Mouse (Mus musculus) lung, embryonic 16.5 days (tissue): Measurements from ENCODE around the gene Plbd1. TPM values are rescaled to one million over a fixed set of nuclear protein-coding genes. Genes with fewer than 3 reads are reported as not detected.

Source experiments
- ATAC-seq: fragments of 200-750 bp; cut with Nextera tagmentation; 2 replicates; pipeline ENCODE4 v1.8.0; 2017; ENCODE audit warnings: low read depth, mild to moderate bottlenecking, moderate library complexity
- H3K27ac ChIP-seq: fragments of 300-500 bp; sonication (generic); 2 replicates; pipeline ENCODE4 v1.5.1; 2014; ENCODE audit warnings: mild to moderate bottlenecking, control low read depth, low read length
- H3K27me3 ChIP-seq: fragments of 300-500 bp; sonication (generic); 2 replicates; pipeline ENCODE4 v1.6.1; 2014; ENCODE audit warnings: low read depth, low read length, mixed read lengths; ENCODE audit not compliant: control insufficient read depth, insufficient read depth
- H3K36me3 ChIP-seq: fragments of 300-500 bp; sonication (generic); 2 replicates; pipeline ENCODE4 v1.6.1; 2014; ENCODE audit warnings: low read length; ENCODE audit not compliant: control insufficient read depth, insufficient read depth
- H3K4me1 ChIP-seq: fragments of 300-500 bp; sonication (generic); replicated peaks from 2 replicates; pipeline ENCODE4 v1.6.1; 2014; ENCODE audit warnings: low read length, mixed read lengths; ENCODE audit not compliant: control insufficient read depth, insufficient read depth
- H3K4me2 ChIP-seq: fragments of 300-500 bp; sonication (generic); 2 replicates; pipeline ENCODE4 v1.6.1; 2014; ENCODE audit warnings: low read depth, low read length, control low read depth
- H3K4me3 ChIP-seq: fragments of 300-500 bp; sonication (generic); 2 replicates; pipeline ENCODE4 v1.5.1; 2014; ENCODE audit warnings: mild to moderate bottlenecking, low read length, control low read depth
- H3K9ac ChIP-seq: fragments of 300-500 bp; sonication (generic); 2 replicates; pipeline ENCODE4 v1.6.1; 2014; ENCODE audit warnings: low read length, control low read depth
- H3K9me3 ChIP-seq: fragments of 300-500 bp; sonication (generic); 2 replicates; pipeline ENCODE4 v1.6.1; 2016; ENCODE audit warnings: low read length; ENCODE audit not compliant: control insufficient read depth
- WGBS: fragments of 180-500 bp; shearing (Covaris S2); extraction: QIAGEN DNeasy Blood & Tissue Kit; methylation state at CpG from one replicate; pipeline ENCODE4 v1.1.7; 2014; 5-methylcytosine and 5-hydroxymethylcytosine counted together
- polyA plus RNA-seq: library from polyadenylated mRNA; unstranded; fragments of >200 nt; fragmentation: Nextera tagmentation; extraction: Ambion mirVana; gene quantifications from 2 replicates; pipeline ENCODE4 v1.2.1, GENCODE M21; 2015

Gene Plbd1
- polyA plus RNA-seq, 1 experiment from 2014 or later = 5.8 TPM

DNA sequence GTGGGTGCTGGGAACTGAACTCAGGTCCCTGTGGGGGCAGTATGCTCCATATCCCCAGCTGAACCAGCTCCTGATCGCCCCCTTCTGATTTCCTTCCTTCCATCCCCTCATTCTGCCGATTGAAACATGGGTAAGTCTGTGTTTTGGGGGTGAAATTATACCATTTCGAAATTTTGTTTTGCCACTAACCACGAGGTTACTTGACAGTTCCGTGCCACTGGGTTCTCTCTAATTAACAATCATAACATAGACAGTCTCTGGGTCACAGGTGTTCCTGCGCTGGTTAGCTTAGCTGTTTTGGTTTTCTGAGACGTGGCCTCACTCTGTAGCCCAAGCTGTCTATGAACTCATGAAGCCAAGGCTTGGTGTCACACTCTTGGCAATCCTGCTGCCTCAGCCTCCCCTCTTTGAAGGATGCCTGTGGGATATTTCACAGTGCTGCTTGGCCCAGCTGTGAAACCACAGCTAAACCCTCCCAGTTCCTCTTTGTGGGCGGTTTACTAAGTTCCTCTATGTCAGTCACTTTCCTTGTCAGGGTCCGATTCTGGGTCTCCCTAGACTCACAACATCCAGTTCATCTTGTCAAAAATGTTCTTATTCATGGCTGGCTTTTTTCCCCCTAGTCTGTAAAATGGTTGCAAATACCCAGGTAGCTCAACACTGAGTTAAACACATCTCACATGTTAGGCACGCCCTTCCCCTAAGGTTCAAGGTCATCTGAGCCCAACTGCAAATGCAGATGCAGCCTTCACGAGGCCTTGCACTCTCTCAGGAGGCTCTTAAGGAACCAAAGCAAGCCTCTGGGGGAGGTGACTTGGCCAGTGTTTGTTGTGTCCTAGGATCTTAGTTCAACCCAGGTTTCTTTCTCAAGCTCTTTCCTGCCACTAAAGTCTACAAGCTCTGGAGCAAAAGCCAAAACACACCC, 21.9 kb upstream of the Plbd1 start:
- no peak for ATAC-seq

DNA sequence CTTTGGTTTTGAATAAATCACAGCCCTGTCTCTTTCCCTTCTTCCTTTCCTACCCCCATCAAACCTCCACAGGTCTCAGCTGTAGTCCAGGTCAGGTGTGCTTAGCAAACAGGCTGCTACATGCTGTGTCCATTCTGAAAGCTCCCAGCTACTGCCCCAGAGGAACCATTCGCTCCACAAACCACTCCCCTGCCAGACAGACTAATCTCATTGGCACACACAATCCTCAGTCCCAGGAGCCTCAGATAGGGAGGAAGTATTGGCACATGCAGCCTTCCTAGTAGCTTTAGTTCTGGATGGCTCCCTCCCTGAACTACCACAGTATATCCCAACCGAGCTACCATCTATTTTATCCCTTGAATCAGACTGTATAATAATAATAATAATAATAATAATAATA, 17.7 kb upstream of the Plbd1 start:
- no peaks in the 10 kb centered on the region for H3K27me3 ChIP-seq
- H3K36me3 ChIP-seq = no peaks in the 10 kb centered on the region
- H3K4me2 ChIP-seq = no peak overlapping the region
- H3K9me3 ChIP-seq = no peaks in the 10 kb centered on the region; the same call in 1 of the 2 replicates
- no peak overlapping the region for H3K27ac ChIP-seq
- no peaks in the 10 kb centered on the region for H3K4me1 ChIP-seq
- H3K9ac ChIP-seq = no peak overlapping the region
- H3K4me3 ChIP-seq = no peak overlapping the region
- ATAC-seq = no peak
- WGBS = 34% methylated on average over 2 of the region's 2 CpGs

More for the DNA sequence above, 21.9 kb upstream of the Plbd1 start:
- H3K4me1 ChIP-seq = no peaks in the 10 kb centered on the region
- H3K4me3 ChIP-seq = no peak overlapping the region
- WGBS = 81% methylated on average over 11 of the region's 11 CpGs
- no peak overlapping the region for H3K4me2 ChIP-seq
- H3K9ac ChIP-seq = no peak overlapping the region
- H3K9me3 ChIP-seq = no peaks in the 10 kb centered on the region; the same call in 1 of the 2 replicates
- H3K27ac ChIP-seq = no peak overlapping the region
- H3K27me3 ChIP-seq = no peaks in the 10 kb centered on the region
- no peaks in the 10 kb centered on the region for H3K36me3 ChIP-seq

DNA sequence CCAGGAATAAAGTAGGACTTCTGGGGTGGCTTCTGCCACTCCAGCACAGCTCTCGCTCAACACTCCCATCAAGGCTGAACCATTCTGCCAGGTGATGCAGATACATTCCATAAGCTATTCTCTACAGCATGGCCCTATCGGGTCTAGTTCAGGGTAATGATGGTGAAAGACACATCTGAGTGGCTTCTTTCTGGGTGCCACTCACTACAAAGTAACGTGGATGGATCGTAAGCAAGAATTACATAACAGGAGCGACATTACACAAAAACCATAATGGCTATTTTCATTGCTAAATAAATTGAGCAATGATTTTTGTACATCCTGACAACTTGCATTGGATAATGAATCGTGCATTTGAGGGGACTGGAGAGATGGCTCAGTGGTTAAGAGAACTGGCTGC, 13.2 kb upstream of the Plbd1 start:
- no peak for ATAC-seq

DNA sequence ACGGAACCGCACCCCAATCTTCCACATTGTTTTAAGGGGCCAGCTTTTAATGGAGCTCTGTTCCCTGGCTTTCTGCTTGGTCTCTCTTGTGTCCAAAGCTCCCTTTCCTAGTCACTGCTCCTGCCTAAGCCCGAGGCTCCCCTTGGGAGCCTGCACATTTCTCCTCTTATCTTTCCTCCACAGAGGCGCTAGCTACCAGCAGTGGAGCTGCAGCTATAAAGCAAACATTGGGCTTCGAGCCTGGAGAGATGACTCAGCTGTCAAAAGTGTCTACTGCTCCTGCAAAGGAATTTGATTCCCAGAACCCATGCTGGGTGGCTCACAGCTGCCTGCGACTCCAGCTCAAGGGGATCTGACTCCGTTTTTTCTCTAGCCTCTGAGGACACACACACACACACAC, 10.7 kb upstream of the Plbd1 start:
- 21% methylated on average over 7 of the region's 7 CpGs for WGBS
- no peaks in the 10 kb centered on the region for H3K9me3 ChIP-seq
- no peaks in the 10 kb centered on the region for H3K27me3 ChIP-seq
- H3K27ac ChIP-seq = peak overlapping the region; percentile 60; the same call in 1 of the 2 replicates
- no peak overlapping the region; the same call in 1 of the 2 replicates for H3K4me3 ChIP-seq
- H3K9ac ChIP-seq = no peak overlapping the region
- H3K36me3 ChIP-seq = no peaks in the 10 kb centered on the region
- H3K4me1 ChIP-seq = peaks cover 5% of the 10 kb centered on the region
- ATAC-seq = peak; percentile 94
- peak overlapping the region; percentile 13; the same call in 1 of the 2 replicates for H3K4me2 ChIP-seq

More for the DNA sequence above, 13.2 kb upstream of the Plbd1 start:
- whole genome bisulfite sequencing = 89% methylated on average over 6 of the region's 6 CpGs
- no peak overlapping the region for H3K4me2 ChIP-seq
- no peak overlapping the region for H3K9ac ChIP-seq
- H3K4me1 ChIP-seq = peaks cover 5% of the 10 kb centered on the region
- no peak overlapping the region for H3K4me3 ChIP-seq
- no peak overlapping the region for H3K27ac ChIP-seq
- H3K9me3 ChIP-seq = no peaks in the 10 kb centered on the region
- H3K36me3 ChIP-seq = no peaks in the 10 kb centered on the region
- no peaks in the 10 kb centered on the region for H3K27me3 ChIP-seq

DNA sequence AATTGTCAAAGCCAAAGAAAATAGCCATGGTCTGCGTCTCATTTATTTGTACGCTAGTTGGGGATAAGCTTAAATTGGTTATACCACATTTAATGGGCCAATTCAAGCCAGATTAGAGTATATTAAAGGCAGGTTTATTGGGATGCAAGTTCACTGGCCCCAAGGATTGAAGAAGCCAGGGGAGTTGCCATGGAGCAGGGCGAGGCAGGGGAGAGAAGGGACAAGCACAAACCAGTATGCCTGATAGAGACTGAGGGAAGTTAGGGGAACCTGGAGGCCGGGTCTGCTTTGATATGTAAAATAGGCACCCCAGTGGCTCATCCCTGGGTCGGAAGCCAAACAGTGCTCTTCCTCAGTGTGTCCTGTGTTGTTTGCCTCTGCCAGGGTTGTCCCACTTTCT, 7.5 kb upstream of the Plbd1 start:
- Histone ChIP-seq H3K4me3 (no peak overlapping the region), H3K4me1 (peaks cover 5% of the 10 kb centered on the region), H3K9ac (no peak overlapping the region), H3K36me3 (no peaks in the 10 kb centered on the region), H3K27me3 (no peaks in the 10 kb centered on the region), H3K27ac (no peak overlapping the region), H3K4me2 (no peak overlapping the region), H3K9me3 (no peaks in the 10 kb centered on the region)
- WGBS = 65% methylated on average over 5 of the region's 5 CpGs
- ATAC-seq = no peak

DNA sequence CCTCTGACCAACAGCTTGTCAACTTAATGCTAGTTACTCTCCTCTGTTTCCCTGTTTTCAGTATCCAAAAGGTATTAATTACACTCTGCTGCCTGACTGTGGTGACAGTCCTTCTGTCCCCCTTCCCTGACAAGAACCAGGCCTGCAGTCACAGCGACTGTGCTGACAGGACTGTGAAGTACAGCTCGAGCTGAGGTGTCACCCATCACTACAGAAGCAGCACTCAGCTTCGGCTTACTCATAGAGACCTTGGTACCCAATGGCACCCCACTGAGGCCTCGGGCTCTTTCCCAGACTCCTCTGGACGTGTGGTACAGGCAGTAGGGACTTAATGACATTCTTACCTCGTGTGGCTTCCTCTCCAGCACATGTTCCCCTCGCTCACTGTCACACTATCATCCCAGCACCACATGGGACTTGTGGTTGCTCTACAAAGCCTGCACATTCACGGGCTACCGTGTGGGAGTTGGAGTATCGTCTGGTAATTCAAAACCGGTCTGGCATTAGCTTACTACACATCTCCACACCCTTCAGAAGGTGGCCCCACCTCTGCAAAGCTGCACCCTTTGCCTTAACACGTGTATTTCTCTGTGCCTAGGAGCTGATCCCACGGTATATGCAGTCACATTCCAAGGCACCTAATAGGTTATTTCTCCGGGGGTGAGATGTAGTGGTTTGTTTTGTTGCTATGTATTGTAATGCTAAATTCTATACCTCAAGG, 6.7 kb upstream of the Plbd1 start:
- Histone ChIP-seq H3K4me2 (no peak overlapping the region), H3K27ac (no peak overlapping the region), H3K4me1 (peaks cover 5% of the 10 kb centered on the region), H3K9me3 (no peaks in the 10 kb centered on the region), H3K9ac (no peak overlapping the region), H3K4me3 (no peak overlapping the region), H3K36me3 (no peaks in the 10 kb centered on the region), H3K27me3 (no peaks in the 10 kb centered on the region)
- no peak for ATAC-seq
- 42% methylated on average over 14 of the region's 14 CpGs for whole genome bisulfite sequencing

DNA sequence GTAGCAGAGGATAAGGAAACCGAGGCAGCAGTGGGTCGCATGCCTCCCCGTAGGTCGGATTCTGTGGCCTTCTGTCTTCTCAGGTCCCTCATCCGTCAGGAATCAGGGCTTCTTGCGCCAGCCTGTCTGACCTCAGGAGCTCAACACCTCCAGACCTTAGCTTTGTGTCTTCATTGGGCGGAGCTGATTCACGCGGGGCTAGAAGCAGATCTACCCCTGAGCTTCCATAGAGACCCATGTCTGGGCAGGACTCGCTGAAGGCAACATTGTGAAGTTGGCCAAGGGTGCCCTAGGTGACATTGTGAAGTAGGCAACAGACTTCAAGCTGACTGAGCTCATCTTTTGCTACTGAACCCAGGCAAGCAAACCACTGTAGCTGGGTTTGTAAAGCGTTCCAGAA, 335 bp upstream of the Plbd1 start:
- no peaks in the 10 kb centered on the region for H3K36me3 ChIP-seq
- ATAC-seq = no peak; the same call in 1 of the 2 replicates
- peak overlapping the region; percentile 76 for H3K4me2 ChIP-seq
- H3K4me3 ChIP-seq = peak overlapping the region; percentile 45; the same call in 1 of the 2 replicates
- peaks cover 14% of the 10 kb centered on the region for H3K4me1 ChIP-seq
- H3K27ac ChIP-seq = no peak overlapping the region
- 36% methylated on average over 11 of the region's 11 CpGs for WGBS
- H3K9me3 ChIP-seq = no peaks in the 10 kb centered on the region
- peak overlapping the region; percentile 55 for H3K9ac ChIP-seq
- peaks cover 19% of the 10 kb centered on the region for H3K27me3 ChIP-seq

DNA sequence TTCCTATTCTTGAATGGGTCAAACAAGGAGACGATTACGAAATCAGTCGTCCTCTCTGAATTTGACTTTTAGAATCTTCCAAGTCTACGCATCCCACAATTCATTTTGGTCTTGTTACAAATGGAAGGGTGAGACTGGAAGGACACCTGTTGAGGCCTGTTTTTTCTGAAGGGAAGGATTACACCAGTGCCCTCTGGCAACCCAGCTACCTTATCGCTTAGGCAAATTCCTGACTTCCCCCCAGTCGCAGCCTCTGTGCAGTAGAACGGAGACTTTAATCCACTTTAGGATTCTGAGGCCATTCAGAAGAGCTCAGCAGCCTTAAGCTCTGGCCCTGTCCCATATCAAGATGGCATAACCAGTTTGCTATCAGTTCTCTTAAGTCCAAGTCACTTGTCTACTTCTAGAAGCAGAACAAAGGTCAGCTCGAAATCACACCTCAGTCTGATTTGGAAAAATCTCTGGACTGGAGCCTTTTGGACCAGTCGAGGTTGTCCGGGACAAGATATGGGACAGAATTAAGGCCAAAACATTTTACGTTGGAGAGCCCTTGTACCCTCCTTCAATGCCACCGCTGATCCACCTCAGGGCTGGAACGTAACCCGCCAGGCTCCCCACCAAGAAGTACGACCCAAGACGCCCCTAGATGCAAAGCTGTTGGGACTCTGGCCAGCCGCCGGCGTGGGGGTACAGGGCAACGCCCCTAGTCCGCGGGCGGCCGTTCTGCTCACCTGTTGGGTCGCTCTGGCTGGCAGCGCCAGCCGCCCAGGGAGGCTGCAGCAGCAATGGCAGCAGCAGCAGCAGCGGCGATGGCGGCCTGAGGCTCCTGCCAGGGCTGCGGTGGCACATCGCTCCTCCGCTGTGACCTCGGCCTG, 660 bp downstream of the Plbd1 start:
- 16% methylated on average over 34 of the region's 34 CpGs for WGBS

More for the DNA sequence above, 660 bp downstream of the Plbd1 start:
- Histone ChIP-seq H3K27ac (no peak overlapping the region), H3K9me3 (no peaks in the 10 kb centered on the region), H3K27me3 (peaks cover 19% of the 10 kb centered on the region), H3K4me2 (peak overlapping the region; percentile 76), H3K4me1 (peaks cover 14% of the 10 kb centered on the region), H3K36me3 (no peaks in the 10 kb centered on the region), H3K9ac (peak overlapping the region; percentile 55), H3K4me3 (peak overlapping the region; percentile 45)
- no peak for ATAC-seq
